Mouse (Mus musculus) urinary bladder, postnatal 14 days (tissue): ENCODE results near the gene Hnrnph2.

Experiments
- DNase-seq: peaks from one replicate; pipeline ENCODE4 v3.0.0; 2021; ENCODE audit warnings: low spot score

Gene Hnrnph2

DNA sequence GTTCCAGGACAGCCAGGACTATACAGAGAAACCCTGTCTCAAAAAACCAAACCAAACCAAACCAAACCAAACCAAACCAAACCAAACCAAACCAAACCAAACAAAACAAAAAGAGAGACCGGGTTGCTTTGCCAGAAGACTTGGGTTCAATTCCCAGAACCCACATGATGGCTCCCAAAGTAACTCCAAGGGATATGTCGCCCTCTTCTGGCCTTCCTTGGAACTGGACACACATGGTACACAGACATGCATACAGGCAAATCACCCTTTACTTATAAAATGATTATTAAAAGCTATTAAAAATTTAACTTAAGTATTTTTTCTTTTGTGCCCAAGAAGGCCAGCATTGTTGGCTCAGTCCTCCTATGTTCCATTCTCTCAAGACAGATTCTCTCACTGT is 13.3 kb downstream of the Hnrnph2 start:
- no peak for DNase-seq

DNA sequence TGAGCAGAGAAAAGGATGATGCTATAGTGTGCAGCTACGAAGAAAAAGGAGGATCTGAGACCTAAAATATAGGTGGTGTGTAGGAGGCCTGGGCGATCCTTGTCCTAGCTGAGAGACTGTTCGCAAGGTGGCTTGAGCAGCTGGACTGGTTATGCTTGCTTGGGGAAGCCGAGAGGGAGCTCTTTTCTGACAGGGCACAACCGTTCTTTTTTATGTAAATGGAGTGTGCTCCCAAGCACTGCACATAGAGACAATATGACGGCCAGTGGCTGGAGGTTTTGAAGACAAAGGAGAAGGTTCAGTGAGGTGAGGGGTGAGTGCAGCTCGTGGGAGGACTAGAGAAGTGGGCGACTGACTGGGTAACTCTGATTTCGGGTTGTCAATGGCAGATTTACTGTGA is 18.7 kb downstream of the Hnrnph2 start:
- DNase-seq: no peak

DNA sequence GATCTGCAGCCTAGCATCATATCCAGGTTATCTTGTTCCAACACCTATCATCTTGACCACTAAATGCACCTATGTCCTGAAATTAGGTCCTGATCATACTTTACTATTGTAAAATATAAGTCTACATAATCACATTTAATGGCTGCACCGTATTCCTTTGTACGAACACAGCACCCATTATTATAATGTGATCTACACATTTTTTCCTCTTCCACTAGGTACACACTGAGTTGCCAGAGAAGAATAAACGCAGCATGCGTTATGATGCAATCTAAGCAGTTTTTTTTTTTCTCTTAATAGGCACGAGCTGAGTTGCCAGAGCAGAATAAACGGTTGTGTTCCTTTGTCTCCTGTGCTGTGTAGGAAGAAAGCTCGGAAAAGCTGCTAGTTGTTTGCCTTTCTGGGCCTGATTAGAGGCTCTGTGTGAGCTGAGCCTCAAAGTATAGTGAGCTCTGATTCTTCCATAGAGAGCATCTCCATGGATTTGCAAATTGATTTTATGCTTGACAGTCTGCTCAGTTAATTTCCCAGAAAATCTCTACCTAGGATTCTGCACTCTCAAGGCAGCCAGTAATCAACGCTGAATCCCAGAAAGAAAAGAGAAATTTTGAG is 19.4 kb downstream of the Hnrnph2 start:
- DNase-seq: no peak

DNA sequence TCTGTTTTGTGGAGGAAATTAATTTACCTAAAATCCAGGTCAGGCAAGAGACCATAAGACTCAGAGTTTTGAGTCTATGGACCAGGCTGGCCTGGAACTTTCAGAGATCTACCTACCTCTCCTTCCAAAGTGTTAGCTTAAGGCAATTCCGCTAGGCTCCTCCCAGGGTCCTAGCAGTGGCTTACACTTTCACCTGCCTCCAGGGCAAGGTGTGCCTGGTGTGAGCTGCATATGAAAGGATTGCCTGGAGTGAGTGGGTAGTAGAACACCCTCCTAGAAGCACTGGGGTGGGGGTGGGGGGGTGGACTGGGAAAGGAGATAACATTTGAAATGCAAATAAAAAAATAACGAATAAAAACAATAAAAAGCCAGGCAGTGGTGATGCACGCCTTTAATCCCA is 20.7 kb downstream of the Hnrnph2 start:
- no peak for DNase-seq

DNA sequence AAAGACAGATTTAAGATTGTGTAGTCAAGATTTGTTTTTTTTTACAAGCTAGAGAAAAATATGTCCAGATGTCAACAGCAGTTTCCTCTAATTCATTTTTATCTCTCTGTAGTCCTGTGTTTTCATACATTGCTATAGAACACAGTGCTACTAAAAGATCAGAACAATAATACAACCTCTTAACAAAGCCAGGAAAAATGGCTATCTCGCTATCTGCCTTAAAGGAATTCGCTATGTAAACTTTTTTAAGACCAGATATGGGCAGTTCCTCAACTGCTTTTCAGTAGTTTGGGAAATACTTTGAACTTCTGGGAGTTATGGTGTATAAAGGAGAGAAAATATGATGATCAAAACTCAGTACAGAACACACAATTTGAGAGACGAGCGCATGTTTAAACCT is 22.4 kb downstream of the Hnrnph2 start:
- no peak for DNase-seq

DNA sequence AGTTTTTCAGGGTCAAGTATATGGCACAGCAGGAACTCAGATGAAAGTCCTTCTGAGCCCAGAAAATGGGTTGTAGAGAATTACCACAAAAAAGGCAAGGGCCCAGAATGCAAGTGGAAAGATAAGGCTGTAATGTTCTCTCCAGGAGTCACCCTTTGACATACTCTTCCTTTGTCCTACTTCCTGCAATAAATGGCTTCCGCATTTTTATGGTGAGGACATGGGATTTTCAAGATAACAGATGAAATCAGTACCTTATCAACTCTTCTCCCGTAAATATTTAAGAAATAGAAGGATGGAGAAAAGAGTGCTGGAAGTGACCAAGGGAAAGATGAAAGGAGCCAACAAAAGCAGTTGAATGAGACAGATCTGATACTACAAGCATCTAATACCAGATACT is 27.2 kb downstream of the Hnrnph2 start:
- no peak for DNase-seq

DNA sequence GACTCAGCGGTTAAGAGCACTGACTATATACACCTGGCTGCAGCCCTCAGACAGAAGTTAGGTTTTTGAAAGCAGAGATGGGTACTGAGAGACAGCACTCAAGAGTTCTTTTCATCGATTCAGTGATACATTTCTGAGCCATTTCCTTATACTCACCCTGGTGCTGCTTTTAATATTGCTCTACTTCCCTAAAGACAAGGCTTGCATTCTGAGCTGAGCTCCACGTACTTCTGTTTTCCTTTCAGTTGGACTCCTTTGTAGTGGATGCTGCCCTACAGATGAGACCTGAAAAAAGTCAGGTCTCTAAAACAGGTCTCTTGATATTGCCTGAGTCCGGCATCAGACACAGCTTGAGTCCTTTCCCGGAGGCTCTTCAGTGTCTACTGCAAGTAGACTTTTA is 31.7 kb downstream of the Hnrnph2 start:
- DNase-seq: no peak

DNA sequence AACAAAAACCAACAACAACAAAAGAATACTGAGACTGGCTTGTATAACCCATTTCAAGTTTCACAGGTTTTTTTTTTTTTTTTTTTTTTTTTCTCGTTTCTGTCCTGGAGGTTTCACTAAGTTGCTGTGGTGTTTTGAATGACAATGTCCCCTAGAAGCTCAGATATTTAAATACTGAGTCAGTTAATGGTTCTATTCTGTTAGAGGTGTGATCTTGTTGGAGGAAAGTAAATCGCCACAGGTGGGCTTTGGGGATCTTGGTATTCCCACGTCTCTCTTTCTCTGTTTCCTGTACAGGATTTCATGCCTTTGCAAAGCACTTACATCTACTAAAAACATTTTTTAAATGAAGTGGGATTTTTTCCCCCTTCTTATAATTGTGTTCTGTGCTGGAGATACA is 34.1 kb downstream of the Hnrnph2 start:
- DNase-seq: no peak

DNA sequence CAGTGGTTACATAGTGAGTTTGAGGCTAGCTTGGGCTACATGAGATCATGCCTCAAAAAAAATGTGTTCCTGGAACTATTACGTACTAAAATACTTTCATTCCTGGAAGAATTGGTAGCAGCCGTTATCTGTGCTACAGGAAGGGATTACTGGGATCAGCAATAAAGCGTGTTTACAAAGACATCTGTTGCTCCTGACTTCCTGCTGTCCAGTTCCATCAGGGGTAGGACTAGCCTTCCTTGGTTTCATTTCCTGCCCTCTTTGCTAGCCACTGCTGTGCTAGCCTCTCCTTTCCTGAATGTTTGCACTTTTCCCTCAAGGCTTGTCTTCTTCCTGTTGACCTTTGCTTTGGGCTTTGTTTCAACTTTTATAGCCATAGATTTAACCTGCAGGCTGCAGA is 34.9 kb downstream of the Hnrnph2 start:
- no peak for DNase-seq

DNA sequence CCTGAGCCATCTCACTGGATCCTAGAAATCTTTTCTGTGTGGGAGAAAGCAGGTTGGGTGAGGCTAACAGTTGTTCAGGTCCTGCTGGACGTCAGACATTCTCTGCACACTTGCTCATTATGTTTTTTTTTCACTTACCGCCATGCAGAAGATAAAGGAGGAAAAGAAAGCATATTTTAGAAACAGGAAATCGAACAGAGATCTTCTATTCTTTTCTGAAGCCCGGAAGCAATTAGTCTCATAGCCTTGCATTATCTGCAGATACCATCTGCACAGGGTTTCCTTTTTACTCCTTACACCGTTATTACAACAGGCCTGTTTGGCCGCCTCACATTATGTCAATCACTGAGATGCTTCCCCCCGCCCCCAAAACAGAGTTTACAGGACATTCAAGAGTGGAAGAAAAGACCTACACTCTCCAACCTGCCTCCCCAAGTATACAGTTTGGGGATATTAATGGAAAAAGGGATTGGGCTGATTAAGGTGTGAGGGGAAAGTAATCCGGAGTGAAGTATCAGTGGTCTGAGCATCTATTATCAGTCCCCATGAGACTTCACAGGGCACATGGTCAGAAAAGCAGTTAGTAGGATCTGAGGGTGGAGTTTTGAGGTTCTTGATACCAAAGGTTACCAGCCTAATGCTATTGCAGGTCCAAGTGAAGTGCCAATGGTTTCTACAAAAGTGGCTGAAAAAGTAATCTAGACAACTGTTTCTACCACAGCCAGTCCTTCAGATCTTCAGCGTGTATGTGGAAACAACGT is 40.2 kb downstream of the Hnrnph2 start:
- DNase-seq: no peak

DNA sequence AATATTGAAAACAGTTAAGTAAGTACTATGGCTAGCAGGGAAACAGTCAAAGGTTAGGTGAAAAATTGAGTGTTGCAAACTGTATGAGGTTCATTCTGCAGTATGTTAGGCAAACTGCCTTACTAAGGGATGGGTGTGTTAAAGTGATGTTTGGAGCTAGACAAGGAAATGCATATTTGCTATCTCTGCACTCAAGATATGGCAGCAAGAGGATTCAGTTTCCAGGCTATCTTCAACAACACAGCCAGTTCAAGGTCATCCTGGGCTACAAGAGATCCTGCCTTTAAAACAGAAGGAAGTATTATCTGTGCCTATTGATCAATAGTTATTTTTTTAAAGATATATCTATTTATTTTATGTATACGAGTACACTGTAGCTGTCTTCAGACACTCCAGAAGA is 45.4 kb downstream of the Hnrnph2 start:
- no peak for DNase-seq

DNA sequence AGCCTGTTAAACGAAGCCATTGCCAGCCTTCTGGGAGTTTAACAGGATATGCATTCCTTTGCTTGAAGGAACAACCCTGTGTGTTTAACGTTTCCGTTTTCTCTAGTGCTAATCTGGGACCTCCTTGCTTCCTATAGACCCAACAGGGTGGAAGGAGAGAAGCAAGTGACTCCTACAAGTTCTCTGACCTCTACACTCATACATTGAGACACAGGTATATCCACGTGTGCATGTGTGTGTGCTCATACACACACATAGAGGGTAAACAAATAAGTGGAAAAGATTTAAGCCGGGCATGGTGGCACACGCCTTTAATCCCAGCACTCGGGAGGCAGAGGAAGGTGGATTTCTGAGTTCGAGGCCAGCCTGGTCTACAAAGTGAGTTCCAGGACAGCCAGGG is 46.4 kb downstream of the Hnrnph2 start:
- no peak for DNase-seq

DNA sequence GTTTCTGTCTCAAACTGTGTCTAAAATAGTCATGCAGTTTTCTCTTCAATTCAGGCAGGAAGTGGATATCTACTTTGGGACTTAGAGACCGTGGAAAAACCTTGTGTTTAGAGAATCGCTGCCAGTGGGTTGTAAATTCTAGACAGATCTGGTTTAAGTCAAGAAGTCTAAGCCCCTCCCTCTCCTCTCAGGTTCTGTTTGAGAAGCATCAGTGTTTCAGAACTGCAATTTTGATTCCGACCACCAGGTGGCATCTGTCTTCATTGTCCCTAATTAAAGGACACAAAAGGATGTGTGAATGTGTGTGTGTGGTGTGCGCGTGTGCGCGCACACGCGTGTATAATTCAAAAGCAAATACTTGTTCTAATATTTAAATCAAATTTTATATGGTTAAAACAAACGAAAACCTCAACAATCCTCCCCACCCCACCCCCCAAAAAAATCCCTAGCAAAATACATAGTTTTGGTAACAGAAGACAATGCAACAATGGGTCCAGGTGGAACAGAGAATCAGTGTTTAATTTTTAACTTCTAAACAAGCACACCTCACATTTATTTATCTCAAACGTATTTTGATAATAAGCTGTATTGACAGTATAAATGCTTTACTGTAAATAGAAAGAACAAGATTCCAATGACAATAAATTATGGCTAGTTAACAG is 47.2 kb downstream of the Hnrnph2 start:
- peak; percentile 74 for DNase-seq

DNA sequence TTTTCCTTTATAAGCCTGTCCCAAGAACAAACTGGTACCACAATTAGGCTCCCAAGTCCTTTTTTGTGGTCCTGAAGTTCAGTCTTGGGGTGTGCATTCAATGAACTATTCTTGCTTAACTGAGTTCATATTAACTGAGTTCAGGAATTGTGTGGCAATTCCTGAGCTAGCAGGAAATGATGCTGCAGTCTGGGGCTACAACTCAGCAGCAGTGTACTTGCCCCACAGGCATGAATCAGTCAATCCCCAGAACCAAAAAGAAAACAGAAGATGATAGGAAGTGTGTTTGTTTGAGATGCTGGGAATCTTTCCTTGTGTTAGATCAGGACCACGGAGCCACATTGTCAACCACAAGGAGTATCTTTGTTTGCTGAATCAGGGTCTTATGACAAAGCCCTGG is 51.1 kb downstream of the Hnrnph2 start:
- no peak for DNase-seq
